Mouse (Mus musculus) neural tube, embryonic 15.5 days (tissue): ENCODE results near the gene Dynll2. TPM values are rescaled to one million over a fixed set of nuclear protein-coding genes. Genes with fewer than 3 reads are reported as not detected.

Experiments
- ATAC-seq: fragments of 200-750 bp; cut with Nextera tagmentation; 2 replicates; pipeline ENCODE4 v1.8.0; 2017; ENCODE audit warnings: mild to moderate bottlenecking, moderate TSS enrichment, moderate library complexity; ENCODE audit not compliant: low FRiP score
- H3K27ac ChIP-seq: fragments of 300-500 bp; sonication (generic); replicated peaks from 2 replicates; pipeline ENCODE4 v1.5.1; 2015; ENCODE audit warnings: mild to moderate bottlenecking, inconsistent platforms
- H3K27me3 ChIP-seq: fragments of 300-500 bp; sonication (generic); replicated peaks from 2 replicates; pipeline ENCODE4 v1.6.1; 2015; ENCODE audit warnings: inconsistent platforms
- H3K36me3 ChIP-seq: fragments of 300-500 bp; sonication (generic); 2 replicates; pipeline ENCODE4 v1.6.1; 2015; ENCODE audit warnings: inconsistent platforms
- H3K4me1 ChIP-seq: fragments of 300-500 bp; sonication (generic); 2 replicates; pipeline ENCODE4 v1.6.1; 2015; ENCODE audit warnings: inconsistent platforms
- H3K4me2 ChIP-seq: fragments of 300-500 bp; sonication (generic); 2 replicates; pipeline ENCODE4 v1.6.1; 2015; ENCODE audit warnings: inconsistent platforms, mild to moderate bottlenecking, moderate library complexity
- H3K4me3 ChIP-seq: fragments of 300-500 bp; sonication (generic); replicated peaks from 2 replicates; pipeline ENCODE4 v1.5.1; 2015; ENCODE audit warnings: mild to moderate bottlenecking, inconsistent platforms
- H3K9ac ChIP-seq: fragments of 300-500 bp; sonication (generic); replicated peaks from 2 replicates; pipeline ENCODE4 v1.6.1; 2015; ENCODE audit warnings: mild to moderate bottlenecking, inconsistent platforms
- H3K9me3 ChIP-seq: fragments of 300-500 bp; sonication (generic); replicated peaks from 2 replicates; pipeline ENCODE4 v1.6.1; 2016; ENCODE audit warnings: inconsistent platforms
- WGBS: fragments of 180-500 bp; shearing (Covaris S2); methylation state at CpG from one replicate; pipeline ENCODE4 v1.1.7; 2015; ENCODE audit warnings: mixed read lengths; 5-methylcytosine and 5-hydroxymethylcytosine counted together
- polyA plus RNA-seq: library from polyadenylated mRNA; unstranded; fragments of >200 nt; fragmentation: Nextera tagmentation; extraction: Ambion mirVana; gene quantifications from 2 replicates; pipeline ENCODE4 v1.2.1, GENCODE M21; 2015

The Dynll2 gene
- polyA plus RNA-seq, 1 experiment from 2014 or later = 76.0 TPM

DNA sequence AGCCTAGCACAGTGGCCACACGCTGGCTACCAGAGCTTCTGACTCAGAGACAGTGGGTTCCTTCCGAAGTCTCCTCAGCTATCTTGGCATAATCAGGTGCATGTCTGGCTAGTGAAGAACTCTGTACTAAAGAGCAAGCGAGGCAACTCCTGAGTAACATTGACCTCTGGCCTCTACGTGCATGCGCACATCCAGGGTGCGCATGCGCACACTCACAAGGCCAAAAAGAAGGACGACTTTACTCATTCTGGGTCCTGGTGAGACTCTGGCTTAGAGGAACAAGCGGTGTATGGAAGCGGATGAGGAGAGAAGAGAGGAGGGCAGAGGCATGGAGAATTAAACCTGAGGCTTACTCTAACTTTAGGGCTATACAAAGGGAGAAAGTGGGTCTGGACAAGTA, 26.3 kb upstream of the Dynll2 start:
- no peak for ATAC-seq
- H3K27me3 ChIP-seq = no peaks in the 10 kb centered on the region
- H3K4me1 ChIP-seq = peaks cover 17% of the 10 kb centered on the region
- H3K27ac ChIP-seq = no peak overlapping the region
- H3K36me3 ChIP-seq = no peaks in the 10 kb centered on the region
- H3K4me3 ChIP-seq = no peak overlapping the region
- H3K9me3 ChIP-seq = no peaks in the 10 kb centered on the region
- 94% methylated on average over 10 of the region's 10 CpGs for WGBS
- no peak overlapping the region for H3K4me2 ChIP-seq
- no peak overlapping the region for H3K9ac ChIP-seq

DNA sequence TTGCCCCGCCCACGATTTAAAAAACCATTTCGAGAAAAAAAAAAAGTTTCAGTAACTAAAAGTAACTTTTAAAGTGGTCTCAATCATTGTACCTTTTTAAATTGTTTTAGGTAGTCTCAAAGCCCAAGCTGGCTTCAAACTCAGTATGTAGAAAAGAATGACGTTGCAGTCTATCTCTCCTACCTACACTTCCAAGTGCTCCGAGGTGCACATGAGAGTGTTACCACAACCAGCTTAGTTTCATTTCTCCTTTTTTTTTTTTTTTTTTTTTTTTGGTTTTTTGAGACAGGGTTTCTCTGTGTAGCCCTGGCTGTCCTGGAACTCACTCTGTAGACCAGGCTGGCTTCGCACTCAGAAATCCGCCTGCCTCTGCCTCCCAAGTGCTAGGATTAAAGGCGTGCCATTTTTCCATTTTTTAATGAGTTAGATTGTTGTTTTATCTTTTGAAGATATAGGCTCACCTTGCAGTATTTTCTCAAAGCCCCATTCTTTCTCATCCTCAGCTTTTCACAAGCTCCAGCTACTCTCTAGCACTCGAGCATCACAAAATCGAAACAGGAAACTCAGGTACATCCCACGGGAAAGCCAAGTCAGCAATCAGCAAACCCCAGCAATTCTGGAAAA, 25.4 kb upstream of the Dynll2 start:
- Histone ChIP-seq H3K4me3 (no peak overlapping the region), H3K36me3 (no peaks in the 10 kb centered on the region), H3K4me2 (no peak overlapping the region), H3K27me3 (no peaks in the 10 kb centered on the region), H3K4me1 (peaks cover 18% of the 10 kb centered on the region), H3K9me3 (no peaks in the 10 kb centered on the region), H3K27ac (no peak overlapping the region), H3K9ac (no peak overlapping the region)
- ATAC-seq = no peak
- 93% methylated on average over 11 of the region's 11 CpGs for WGBS

DNA sequence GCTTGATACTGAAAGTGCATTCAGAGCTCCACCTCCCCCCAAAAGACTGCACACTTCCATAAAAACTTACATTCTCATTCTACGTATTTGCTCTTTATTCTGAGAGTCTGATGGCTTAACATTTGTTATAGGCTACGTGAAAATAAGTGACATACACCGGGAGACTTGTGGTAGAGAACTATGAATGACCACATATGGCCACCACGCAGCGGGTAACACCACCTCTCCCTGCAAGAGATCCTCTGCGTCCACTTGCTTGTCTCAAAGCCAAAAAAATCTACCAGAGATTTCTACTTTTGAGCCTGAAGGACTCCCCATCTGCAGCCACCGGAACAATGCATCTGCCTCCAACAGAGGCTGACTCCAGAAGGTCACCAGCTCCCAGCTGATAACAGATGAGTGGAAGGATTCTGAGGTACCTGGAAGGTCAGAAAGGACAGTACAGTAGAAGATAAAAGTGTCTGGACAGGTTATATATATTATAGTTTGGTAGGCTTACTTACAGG, 24.6 kb upstream of the Dynll2 start:
- Histone ChIP-seq H3K4me3 (no peak overlapping the region), H3K27ac (no peak overlapping the region), H3K9me3 (no peaks in the 10 kb centered on the region), H3K9ac (no peak overlapping the region), H3K4me1 (peaks cover 18% of the 10 kb centered on the region), H3K36me3 (no peaks in the 10 kb centered on the region), H3K27me3 (no peaks in the 10 kb centered on the region), H3K4me2 (no peak overlapping the region)
- ATAC-seq = no peak
- WGBS = 94% methylated on average over 7 of the region's 7 CpGs

DNA sequence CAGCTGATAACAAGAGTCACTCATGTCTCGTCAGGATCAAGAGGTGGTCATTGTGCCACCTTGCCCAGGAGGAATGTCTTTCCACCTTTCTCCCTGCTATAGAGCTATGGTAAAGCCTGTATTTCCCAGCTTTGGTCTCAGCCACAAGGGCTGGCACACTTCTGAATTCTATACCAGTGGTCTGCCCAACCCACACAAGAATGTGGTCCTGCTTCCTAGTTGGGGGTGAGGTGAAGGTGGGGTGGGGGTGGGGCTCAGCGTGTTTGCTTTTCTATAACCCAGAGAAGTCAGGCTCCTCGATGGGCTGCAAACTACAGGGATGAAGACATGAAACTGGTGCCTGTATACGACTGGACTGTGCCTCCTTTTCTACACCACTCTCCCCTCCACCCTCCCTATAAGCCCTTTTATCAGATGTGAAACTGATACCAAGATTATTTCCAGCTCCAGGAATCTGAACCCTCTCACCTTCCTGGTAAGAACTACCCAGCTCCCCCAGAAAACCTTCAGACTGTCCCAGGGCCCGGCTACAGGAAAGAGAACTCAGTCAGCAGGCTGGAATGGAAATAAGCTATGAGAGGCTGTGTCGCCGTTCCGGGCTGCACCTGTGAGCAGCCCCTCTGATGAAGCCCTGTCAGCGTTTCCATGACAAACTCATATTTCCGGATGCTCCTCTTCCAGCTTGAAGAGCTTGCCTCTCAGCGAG, 24.0 kb upstream of the Dynll2 start:
- Histone ChIP-seq H3K27me3 (no peaks in the 10 kb centered on the region), H3K4me1 (peaks cover 18% of the 10 kb centered on the region), H3K36me3 (no peaks in the 10 kb centered on the region), H3K27ac (no peak overlapping the region), H3K4me2 (no peak overlapping the region), H3K9me3 (no peaks in the 10 kb centered on the region), H3K4me3 (no peak overlapping the region), H3K9ac (no peak overlapping the region)
- WGBS = 82% methylated on average over 11 of the region's 11 CpGs
- ATAC-seq = no peak

DNA sequence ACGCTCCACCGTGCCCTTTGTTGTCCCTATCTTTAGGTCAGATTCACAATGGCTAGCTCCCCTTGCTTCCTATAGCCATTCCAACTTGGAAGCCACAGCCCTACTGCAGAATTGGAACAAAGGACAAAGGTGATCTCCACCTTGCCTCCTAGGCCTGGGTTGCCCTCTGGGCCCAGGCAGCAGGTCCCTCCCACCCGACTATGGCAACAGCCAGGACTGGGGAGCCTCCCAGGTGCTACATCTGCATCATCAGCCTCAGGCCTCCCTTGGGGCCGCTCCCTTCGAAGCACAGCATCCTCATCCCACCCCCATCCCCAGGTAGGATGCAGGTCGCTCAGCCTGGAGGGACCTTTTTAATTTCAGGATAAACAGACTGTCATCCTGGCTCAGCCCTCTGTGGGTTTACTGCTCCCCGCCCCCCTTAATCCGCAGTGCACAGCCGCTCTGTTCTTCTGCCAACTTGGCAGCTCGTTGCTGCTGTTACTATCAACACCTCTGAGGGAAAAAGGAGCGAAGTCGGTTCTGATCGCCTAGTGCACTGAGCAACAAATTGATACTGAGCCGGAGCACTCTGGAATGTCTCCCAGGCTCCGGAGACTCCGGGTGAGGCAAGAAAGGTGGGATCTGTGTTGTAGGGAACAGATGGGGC, 22.3 kb upstream of the Dynll2 start:
- Histone ChIP-seq H3K27me3 (no peaks in the 10 kb centered on the region), H3K9me3 (no peaks in the 10 kb centered on the region), H3K4me3 (peak overlapping the region; percentile 17), H3K4me2 (peak overlapping the region; percentile 47), H3K4me1 (peaks cover 18% of the 10 kb centered on the region), H3K27ac (peak overlapping the region; percentile 49; the same call in 1 of the 2 replicates), H3K36me3 (no peaks in the 10 kb centered on the region), H3K9ac (no peak overlapping the region)
- 24% methylated on average over 16 of the region's 16 CpGs for WGBS
- peak; percentile 61 for ATAC-seq

DNA sequence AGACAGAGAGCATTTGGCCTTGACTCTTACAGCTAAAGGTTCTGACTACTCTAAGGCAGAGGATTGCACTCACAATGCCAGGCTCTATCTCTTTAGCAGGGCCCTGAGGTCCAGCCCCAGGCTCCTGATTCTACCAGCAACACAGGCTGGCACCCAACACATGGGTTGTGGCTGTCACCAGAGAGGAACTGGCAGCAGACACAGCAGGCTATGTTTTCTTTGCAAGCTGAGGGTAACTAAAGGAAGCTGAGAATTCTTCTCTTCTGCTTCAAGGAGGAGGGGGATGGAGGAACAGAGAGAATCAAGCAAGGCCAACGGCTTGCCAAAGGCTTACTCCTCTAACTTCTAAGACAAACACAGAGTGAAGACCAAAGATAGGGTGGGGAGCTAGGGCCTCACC, 21.3 kb upstream of the Dynll2 start:
- Histone ChIP-seq H3K27me3 (no peaks in the 10 kb centered on the region), H3K27ac (no peak overlapping the region), H3K4me1 (peaks cover 18% of the 10 kb centered on the region), H3K9ac (no peak overlapping the region), H3K4me2 (no peak overlapping the region), H3K36me3 (no peaks in the 10 kb centered on the region), H3K9me3 (no peaks in the 10 kb centered on the region), H3K4me3 (no peak overlapping the region)
- WGBS = 75% methylated on average over 1 of the region's 1 CpGs
- no peak for ATAC-seq

DNA sequence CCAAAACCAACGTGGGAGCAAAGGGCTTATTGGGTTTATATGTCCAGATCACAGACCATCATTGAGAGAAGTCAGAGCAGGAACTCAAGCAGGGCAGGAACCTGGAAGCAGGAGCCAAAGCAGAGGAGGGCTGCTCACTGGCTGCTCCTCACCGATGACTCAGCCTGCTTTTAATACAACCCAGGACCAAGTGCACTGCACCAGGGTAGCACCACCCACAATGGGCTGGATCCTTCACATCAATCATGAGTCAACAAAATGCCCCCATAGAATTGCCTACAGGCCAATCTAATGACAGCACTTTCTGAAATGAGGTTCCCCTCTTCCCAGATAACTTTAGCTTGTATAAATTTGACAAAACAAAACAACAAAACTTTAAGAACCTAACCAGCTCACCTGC, 16.8 kb upstream of the Dynll2 start:
- Histone ChIP-seq H3K36me3 (peaks cover 5% of the 10 kb centered on the region; the same call in 1 of the 2 replicates), H3K4me1 (peaks cover 6% of the 10 kb centered on the region; the same call in 1 of the 2 replicates), H3K9ac (no peak overlapping the region), H3K27ac (no peak overlapping the region), H3K4me3 (no peak overlapping the region), H3K4me2 (no peak overlapping the region), H3K27me3 (no peaks in the 10 kb centered on the region), H3K9me3 (no peaks in the 10 kb centered on the region)
- no peak for ATAC-seq
- WGBS = 56% methylated on average over 2 of the region's 2 CpGs

DNA sequence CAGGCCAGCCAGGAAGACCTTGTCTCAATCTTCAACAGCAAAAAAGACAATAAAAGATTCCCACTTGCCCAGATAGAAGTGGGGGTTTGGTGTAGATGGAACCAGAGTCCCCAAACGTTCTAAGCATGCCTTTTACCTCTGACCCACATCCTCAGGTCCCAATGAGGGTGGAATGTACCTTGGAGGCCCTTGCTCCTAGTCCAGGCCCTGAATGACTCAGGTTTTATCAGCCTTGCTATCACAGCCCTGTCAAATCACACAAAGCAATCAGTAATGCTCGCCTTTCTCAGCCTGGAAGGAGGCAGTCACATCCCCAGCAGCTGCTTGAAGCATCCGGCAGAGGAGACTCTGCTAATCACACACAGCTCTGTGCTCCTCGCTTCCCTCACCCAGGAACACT, 15.4 kb upstream of the Dynll2 start:
- Histone ChIP-seq H3K36me3 (peaks cover 5% of the 10 kb centered on the region; the same call in 1 of the 2 replicates), H3K9me3 (no peaks in the 10 kb centered on the region), H3K4me3 (no peak overlapping the region), H3K27ac (no peak overlapping the region), H3K4me2 (no peak overlapping the region), H3K4me1 (no peaks in the 10 kb centered on the region), H3K9ac (no peak overlapping the region), H3K27me3 (no peaks in the 10 kb centered on the region)
- no peak for ATAC-seq
- 69% methylated on average over 4 of the region's 4 CpGs for WGBS

DNA sequence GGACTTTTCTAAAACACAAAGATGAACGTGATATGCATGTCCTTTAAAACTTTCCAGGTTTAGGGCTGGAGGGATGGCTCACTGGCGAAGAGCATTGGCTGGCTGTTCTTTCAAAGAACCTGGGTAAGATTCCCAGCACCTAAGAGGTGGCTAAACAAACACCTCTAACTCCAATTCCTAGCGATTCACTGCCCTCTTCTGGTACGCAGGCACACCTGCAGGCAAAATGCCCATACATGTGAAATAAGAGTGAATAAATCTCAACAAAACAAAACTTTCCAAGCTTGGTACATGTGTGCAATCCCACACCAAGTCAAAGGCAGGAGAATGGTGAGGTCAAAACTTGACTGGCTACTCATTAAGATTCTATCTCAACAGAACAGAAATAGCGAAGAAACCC, 12.4 kb upstream of the Dynll2 start:
- ATAC-seq = no peak
- Histone ChIP-seq H3K9me3 (no peaks in the 10 kb centered on the region), H3K4me1 (no peaks in the 10 kb centered on the region), H3K36me3 (peaks cover 5% of the 10 kb centered on the region; the same call in 1 of the 2 replicates), H3K4me2 (no peak overlapping the region), H3K27ac (no peak overlapping the region), H3K27me3 (no peaks in the 10 kb centered on the region), H3K4me3 (no peak overlapping the region), H3K9ac (no peak overlapping the region)
- WGBS = 92% methylated on average over 5 of the region's 5 CpGs

DNA sequence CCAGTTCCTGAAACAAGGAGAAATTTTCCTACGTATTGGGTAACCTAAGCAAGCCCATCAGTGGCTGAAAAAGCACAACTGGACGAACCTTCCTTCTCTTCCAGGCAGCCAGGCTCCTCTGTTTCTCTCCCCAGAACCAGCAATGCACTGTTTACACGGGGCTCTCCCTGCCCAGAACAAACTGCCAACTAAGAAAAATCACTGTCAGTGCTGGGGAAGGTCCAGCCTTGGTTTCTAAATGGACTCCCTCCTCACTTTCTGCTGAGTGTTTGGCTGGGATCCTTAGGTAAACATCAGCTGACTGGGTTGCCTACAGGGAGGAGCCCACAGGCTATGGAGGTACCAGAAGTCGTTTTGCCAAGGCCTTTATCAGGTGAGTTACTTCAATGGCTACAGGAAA, 4.5 kb upstream of the Dynll2 start:
- 55% methylated on average over 4 of the region's 4 CpGs for WGBS
- Histone ChIP-seq H3K4me3 (no peak overlapping the region), H3K27ac (no peak overlapping the region), H3K4me2 (no peak overlapping the region), H3K9ac (no peak overlapping the region), H3K9me3 (no peaks in the 10 kb centered on the region), H3K36me3 (no peaks in the 10 kb centered on the region), H3K4me1 (peaks cover 7% of the 10 kb centered on the region), H3K27me3 (no peaks in the 10 kb centered on the region)
- no peak for ATAC-seq

DNA sequence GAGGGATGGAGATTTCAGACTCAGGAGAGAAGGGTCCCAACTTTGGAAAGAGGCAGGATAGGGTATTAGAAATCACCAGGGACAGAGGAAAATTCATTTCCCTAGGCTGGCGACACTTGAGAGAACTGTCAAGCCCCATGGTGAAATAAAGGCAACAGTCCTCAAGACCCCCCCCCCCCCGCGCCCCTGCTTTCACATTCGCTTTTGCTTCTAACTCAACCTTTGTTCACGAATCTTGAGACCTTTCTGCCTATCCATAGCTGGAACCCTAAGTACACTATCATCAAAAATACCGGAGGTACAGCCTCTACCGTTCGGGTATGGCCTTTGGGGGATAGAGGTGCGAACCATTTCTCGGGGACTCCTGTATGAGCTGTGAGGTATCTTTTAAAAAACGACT, 528 bp upstream of the Dynll2 start:
- Histone ChIP-seq H3K27ac (peak overlapping the region; percentile 97), H3K9me3 (no peaks in the 10 kb centered on the region), H3K4me3 (peak overlapping the region; percentile 100), H3K4me2 (peak overlapping the region; percentile 94), H3K4me1 (peaks cover 39% of the 10 kb centered on the region), H3K36me3 (peaks cover 11% of the 10 kb centered on the region), H3K27me3 (no peaks in the 10 kb centered on the region), H3K9ac (peak overlapping the region; percentile 52)
- WGBS = 66% methylated on average over 11 of the region's 11 CpGs
- peak; percentile 6; the same call in 1 of the 2 replicates for ATAC-seq
